Mouse (Mus musculus) myocyte (in vitro differentiated cells): ENCODE measurements at regions not wholly inside any gene's neighbourhood (a gene's known extent, or its start where the extent isn't known, plus 50 kb on each side); places are given as distances from the start of the nearest gene placed in this dataset.

Experiments used
- H3K27me3 ChIP-seq: one replicate; pipeline ENCODE4 v1.6.1; 2011; ENCODE audit not compliant: control insufficient read depth, insufficient read depth, insufficient read length
- H3K36me3 ChIP-seq: one replicate; pipeline ENCODE4 v1.6.1; 2011; ENCODE audit not compliant: control insufficient read depth, insufficient read depth
- H3K4me2 ChIP-seq: one replicate; pipeline ENCODE4 v1.6.1; 2011; ENCODE audit warnings: low read depth, control low read depth
- H3K4me3 ChIP-seq: one replicate; pipeline ENCODE4 v1.5.1; 2011; ENCODE audit warnings: mild to moderate bottlenecking, control low read depth, moderate library complexity
- H3K79me2 ChIP-seq: one replicate; pipeline ENCODE4 v1.6.1; 2011; ENCODE audit not compliant: control insufficient read depth, insufficient read depth
- H3ac ChIP-seq: one replicate; pipeline ENCODE4 v1.6.1; 2011; ENCODE audit not compliant: control insufficient read depth, insufficient read length
- CEBPB ChIP-seq: IDR thresholded peaks from 2 replicates; pipeline ENCODE4 v1.6.1; 2011; ENCODE audit warnings: mild to moderate bottlenecking, moderate library complexity; ENCODE audit not compliant: poor library complexity, insufficient read depth, severe bottlenecking
- E2F4 ChIP-seq: IDR thresholded peaks from one replicate; pipeline ENCODE4 v1.6.1; 2011; ENCODE audit warnings: mild to moderate bottlenecking, control low read depth, moderate library complexity; ENCODE audit not compliant: insufficient read depth
- MAX ChIP-seq: IDR thresholded peaks from one replicate; pipeline ENCODE4 v1.6.1; 2011; ENCODE audit warnings: low read depth, mild to moderate bottlenecking, control low read depth
- MYOD1 ChIP-seq, 3 experiments: IDR thresholded peaks; one replicate each; pipeline ENCODE4 v1.6.1; 2011; ENCODE audit warnings: control low read depth in 2 of 3, low read depth in 2 of 3, mild to moderate bottlenecking in 2 of 3, moderate library complexity in 1 of 3; ENCODE audit not compliant: insufficient read length in 2 of 3, control insufficient read depth in 1 of 3
- MYOG ChIP-seq, 3 experiments: IDR thresholded peaks; one replicate each; pipeline ENCODE4 v1.6.1; 2011; ENCODE audit warnings: control low read depth in 2 of 3, low read depth in 2 of 3, mild to moderate bottlenecking in 2 of 3; ENCODE audit not compliant: insufficient read length in 2 of 3, control insufficient read depth in 1 of 3, insufficient read depth in 1 of 3
- POLR2A ChIP-seq: IDR thresholded peaks from one replicate; pipeline ENCODE4 v1.6.1; 2011; ENCODE audit warnings: low read depth, mild to moderate bottlenecking, control low read depth, moderate library complexity; ENCODE audit not compliant: insufficient read length
- POLR2AphosphoS2 ChIP-seq: IDR thresholded peaks from one replicate; pipeline ENCODE4 v1.6.1; 2011; ENCODE audit warnings: low read depth, control low read depth; ENCODE audit not compliant: insufficient read length
- REST ChIP-seq: IDR thresholded peaks from one replicate; pipeline ENCODE4 v1.6.1; 2011; ENCODE audit warnings: mild to moderate bottlenecking, control low read depth, moderate library complexity; ENCODE audit not compliant: insufficient read depth, insufficient read length
- SRF ChIP-seq: IDR thresholded peaks from one replicate; pipeline ENCODE4 v1.6.1; 2011; ENCODE audit warnings: low read depth; ENCODE audit not compliant: control insufficient read depth, insufficient read length
- TCF12 ChIP-seq: IDR thresholded peaks from one replicate; pipeline ENCODE4 v1.6.1; 2011; ENCODE audit warnings: mild to moderate bottlenecking, control low read depth; ENCODE audit not compliant: poor library complexity, insufficient read depth, severe bottlenecking
- TCF3 ChIP-seq: IDR thresholded peaks from one replicate; pipeline ENCODE4 v1.6.1; 2011; ENCODE audit warnings: low read depth, control low read depth; ENCODE audit not compliant: insufficient read length
- USF1 ChIP-seq: IDR thresholded peaks from one replicate; pipeline ENCODE4 v1.6.1; 2011; ENCODE audit warnings: low read depth, mild to moderate bottlenecking, control low read depth, moderate library complexity

DNA sequence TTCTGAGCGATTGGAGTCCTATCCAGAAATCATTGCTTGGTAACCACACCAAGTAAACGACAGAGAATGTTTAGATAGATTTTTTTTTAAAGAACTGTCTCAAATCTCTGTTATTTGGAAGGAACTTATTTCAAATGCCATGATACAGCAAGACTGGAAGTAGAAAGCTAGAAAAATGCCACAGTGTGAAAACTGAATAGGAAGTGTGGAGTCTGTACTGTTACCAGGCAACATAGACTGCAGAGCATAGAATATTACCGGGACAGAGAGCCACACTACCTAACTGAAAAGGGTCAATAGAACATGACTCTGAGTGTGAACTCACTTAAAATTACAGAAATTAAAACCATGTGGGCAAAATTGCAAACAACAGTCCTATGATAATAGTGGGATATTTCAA is 52.4 kb upstream of the Adcy1 start:
- TF ChIP-seq CEBPB (no peak), USF1 (no peak), MAX (no peak), POLR2A (no peak), MYOD1 (IDR thresholded peaks at IDR 0.05; ENCODE audit: control insufficient read depth in 1 of 3, insufficient read length in 2 of 3, low read depth in 2 of 3) (no peak), MYOG (IDR thresholded peaks at IDR 0.05; ENCODE audit: control insufficient read depth in 1 of 3, insufficient read depth in 1 of 3, insufficient read length in 2 of 3, low read depth in 2 of 3) (no peak), POLR2AphosphoS2 (no peak), E2F4 (no peak)
- H3K27me3 ChIP-seq: no peaks in the 10 kb centered on the region
- no peak overlapping the region for H3ac ChIP-seq
- H3K36me3 ChIP-seq: no peaks in the 10 kb centered on the region
- no peaks in the 10 kb centered on the region for H3K79me2 ChIP-seq
- no peak overlapping the region for H3K4me3 ChIP-seq
- no peak overlapping the region for H3K4me2 ChIP-seq

DNA sequence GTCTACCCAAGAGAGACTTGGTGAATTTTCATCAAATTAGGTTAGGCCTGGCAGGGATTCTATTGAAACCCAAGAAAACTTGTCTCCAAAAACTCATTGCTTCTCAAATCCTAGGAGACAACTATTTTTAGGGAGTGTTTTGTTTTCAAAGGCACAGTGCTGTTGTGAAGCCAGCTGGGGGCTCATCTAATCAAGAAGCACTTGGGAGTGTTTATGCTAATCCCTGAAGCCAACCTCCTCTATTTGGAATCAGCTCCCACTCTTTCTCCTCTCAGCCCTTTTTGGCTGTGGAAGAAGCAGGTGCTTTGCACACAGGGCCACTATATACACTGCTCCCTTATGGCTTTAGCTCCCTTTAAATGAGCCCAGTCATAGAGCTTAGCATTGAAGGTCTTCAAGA is 64.0 kb upstream of the Adcy1 start:
- H3K4me2 ChIP-seq: no peak overlapping the region
- no peak for TF ChIP-seq USF1
- no peak for TF ChIP-seq MYOG (IDR thresholded peaks at IDR 0.05; ENCODE audit: control insufficient read depth in 1 of 3, insufficient read depth in 1 of 3, insufficient read length in 2 of 3, low read depth in 2 of 3)
- no peak for TF ChIP-seq REST
- no peak for TF ChIP-seq CEBPB
- TF ChIP-seq MYOD1 (IDR thresholded peaks at IDR 0.05; ENCODE audit: control insufficient read depth in 1 of 3, insufficient read length in 2 of 3, low read depth in 2 of 3): no peak
- no peak for TF ChIP-seq POLR2AphosphoS2
- TF ChIP-seq E2F4: no peak
- TF ChIP-seq MAX: no peak
- no peak for TF ChIP-seq TCF3
- no peak for TF ChIP-seq POLR2A
- no peak for TF ChIP-seq TCF12
- no peak for TF ChIP-seq SRF
- H3K79me2 ChIP-seq: no peaks in the 10 kb centered on the region
- no peaks in the 10 kb centered on the region for H3K27me3 ChIP-seq
- H3K36me3 ChIP-seq: no peaks in the 10 kb centered on the region
- no peak overlapping the region for H3K4me3 ChIP-seq
- H3ac ChIP-seq: no peak overlapping the region

- Histone ChIP-seq H3K4me3 (no peak overlapping the region), H3ac (no peak overlapping the region), H3K27me3 (no peaks in the 10 kb centered on the region), H3K4me2 (no peak overlapping the region), H3K36me3 (no peaks in the 10 kb centered on the region), H3K79me2 (no peaks in the 10 kb centered on the region)
- TF ChIP-seq MYOD1 (IDR thresholded peaks at IDR 0.05; ENCODE audit: control insufficient read depth in 1 of 3, insufficient read length in 2 of 3, low read depth in 2 of 3): no peak
- TF ChIP-seq SRF: no peak
- no peak for TF ChIP-seq POLR2A
- no peak for TF ChIP-seq MAX
- TF ChIP-seq REST: no peak
- TF ChIP-seq USF1: no peak
- no peak for TF ChIP-seq CEBPB
Measured at GRCm38 (mm10) chr11:6998810-6999209, 64.5 kb upstream of the Adcy1 start.

DNA sequence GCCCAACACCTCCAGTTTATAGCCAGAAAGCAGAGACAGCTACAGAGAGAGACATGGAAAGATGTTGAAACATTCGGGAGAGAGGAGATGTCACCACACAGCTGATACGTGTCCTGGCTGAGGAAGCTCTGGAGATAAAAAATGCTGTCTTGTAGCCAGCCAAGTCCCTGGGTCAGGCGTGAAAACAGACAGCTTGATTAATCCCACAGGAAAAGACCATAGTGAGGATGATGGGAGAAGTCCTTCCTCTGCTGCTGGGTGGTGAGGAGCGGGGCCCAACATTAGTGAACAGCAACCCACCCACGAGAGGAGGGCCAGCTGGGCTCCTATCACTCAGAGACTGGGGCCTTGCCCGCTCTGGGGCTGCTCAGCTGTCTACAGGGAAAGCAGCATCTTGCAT is 65.8 kb upstream of the Adcy1 start:
- Histone ChIP-seq H3K4me3 (no peak overlapping the region), H3K36me3 (no peaks in the 10 kb centered on the region), H3ac (no peak overlapping the region)

GRCm38 (mm10) chr11:6993731-6994130 is 69.6 kb upstream of the Adcy1 start:
- H3K79me2 ChIP-seq: no peaks in the 10 kb centered on the region
- no peak overlapping the region for H3ac ChIP-seq
- no peak for TF ChIP-seq MYOD1 (IDR thresholded peaks at IDR 0.05; ENCODE audit: control insufficient read depth in 1 of 3, insufficient read length in 2 of 3, low read depth in 2 of 3)
- TF ChIP-seq POLR2A: no peak
- no peak for TF ChIP-seq USF1
- TF ChIP-seq CEBPB: no peak
- no peak for TF ChIP-seq E2F4
- TF ChIP-seq POLR2AphosphoS2: no peak
- no peak for TF ChIP-seq MAX
- TF ChIP-seq TCF3: no peak
- no peak for TF ChIP-seq SRF
- no peak for TF ChIP-seq MYOG (IDR thresholded peaks at IDR 0.05; ENCODE audit: control insufficient read depth in 1 of 3, insufficient read depth in 1 of 3, insufficient read length in 2 of 3, low read depth in 2 of 3)
- no peak for TF ChIP-seq TCF12
- TF ChIP-seq REST: no peak
- no peaks in the 10 kb centered on the region for H3K27me3 ChIP-seq
- no peak overlapping the region for H3K4me2 ChIP-seq
- H3K36me3 ChIP-seq: no peaks in the 10 kb centered on the region
- no peak overlapping the region for H3K4me3 ChIP-seq

More for the DNA sequence above, 65.8 kb upstream of the Adcy1 start:
- TF ChIP-seq TCF3: no peak
- TF ChIP-seq MYOG (IDR thresholded peaks at IDR 0.05; ENCODE audit: control insufficient read depth in 1 of 3, insufficient read depth in 1 of 3, insufficient read length in 2 of 3, low read depth in 2 of 3): no peak
- TF ChIP-seq SRF: no peak
- TF ChIP-seq E2F4: no peak
- TF ChIP-seq MAX: no peak
- no peaks in the 10 kb centered on the region for H3K79me2 ChIP-seq
- no peak overlapping the region for H3K4me2 ChIP-seq
- H3K27me3 ChIP-seq: no peaks in the 10 kb centered on the region
